Mouse (Mus musculus): ENCODE measurements at regions not wholly inside any gene's neighbourhood (a gene's known extent, or its start where the extent isn't known, plus 50 kb on each side); places are given as distances from the start of the nearest gene placed in this dataset.

DNA sequence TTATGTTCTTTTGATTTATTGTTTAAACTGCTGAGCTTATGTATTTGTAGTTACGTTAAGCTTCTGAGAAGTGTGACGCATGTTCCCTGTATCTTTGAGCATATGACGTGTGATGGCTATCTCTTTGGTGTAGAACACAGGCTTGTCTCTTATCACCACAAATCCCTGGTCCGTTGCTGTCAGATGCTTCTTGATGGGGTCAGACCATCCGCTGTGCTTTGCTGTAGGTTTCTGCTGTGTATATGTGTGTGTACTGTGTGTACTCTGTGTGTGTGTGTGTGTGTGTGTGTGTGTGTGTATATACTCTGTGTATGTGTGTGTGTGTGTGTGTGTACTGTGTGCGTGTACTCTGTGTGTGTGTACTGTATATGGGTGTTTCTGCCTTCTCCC lies 164.5 kb downstream of the Chic2 start:
- TF ChIP-seq MAFK (IDR thresholded peaks at IDR 0.05; ENCODE audit: insufficient read depth, low read depth, low read length) (no peak), ZNF384 (IDR thresholded peaks at IDR 0.05; ENCODE audit: low read depth, low read length) (no peak), HCFC1 (IDR thresholded peaks at IDR 0.05; ENCODE audit: borderline replicate concordance, insufficient read depth, low read length) (no peak), CHD2 (IDR thresholded peaks at IDR 0.05; ENCODE audit: low read depth, low read length) (no peak)
